Mouse (Mus musculus) stomach, postnatal 0 days (tissue): Measurements from ENCODE around the gene Usp30.

Source experiments
- CTCF ChIP-seq: IDR thresholded peaks from 2 replicates; pipeline ENCODE4 v1.5.1; 2016; ENCODE audit warnings: antibody characterized with exemption, low read depth, mild to moderate bottlenecking, moderate library complexity
- EP300 ChIP-seq: optimal IDR thresholded peaks from 2 replicates; pipeline ENCODE3; 2016; ENCODE audit warnings: antibody characterized with exemption

- TF ChIP-seq CTCF (peak; percentile 41), EP300 (no peak)
These were observed 48.1 kb downstream of the Usp30 start for GRCm38 (mm10) chr5:114113334-114113733.
